Mouse (Mus musculus) hindbrain, embryonic 15.5 days (tissue): ENCODE data around the gene Tpm4. TPM values are rescaled to one million over a fixed set of nuclear protein-coding genes. Genes with fewer than 3 reads are reported as not detected.

ENCODE experiments used
- ATAC-seq: fragments of 200-750 bp; cut with Nextera tagmentation; 2 replicates; pipeline ENCODE4 v1.8.0; 2017; ENCODE audit warnings: low read depth, moderate number of reproducible peaks, moderate TSS enrichment; ENCODE audit not compliant: low FRiP score
- H3K27ac ChIP-seq: fragments of 300-500 bp; sonication (generic); replicated peaks from 2 replicates; pipeline ENCODE4 v1.5.1; 2015; ENCODE audit warnings: mild to moderate bottlenecking, inconsistent platforms
- H3K27me3 ChIP-seq: fragments of 300-500 bp; sonication (generic); 2 replicates; pipeline ENCODE4 v1.6.1; 2015; ENCODE audit warnings: control low read depth, inconsistent platforms
- H3K36me3 ChIP-seq: fragments of 300-500 bp; sonication (generic); 2 replicates; pipeline ENCODE4 v1.6.1; 2015; ENCODE audit warnings: control low read depth, inconsistent platforms
- H3K4me1 ChIP-seq: fragments of 300-500 bp; sonication (generic); replicated peaks from 2 replicates; pipeline ENCODE4 v1.6.1; 2015; ENCODE audit warnings: control low read depth, inconsistent platforms
- H3K4me2 ChIP-seq: fragments of 300-500 bp; sonication (generic); 2 replicates; pipeline ENCODE4 v1.6.1; 2015; ENCODE audit warnings: moderate library complexity, mild to moderate bottlenecking, inconsistent platforms
- H3K4me3 ChIP-seq: fragments of 300-500 bp; sonication (generic); 2 replicates; pipeline ENCODE4 v1.5.1; 2015; ENCODE audit warnings: mild to moderate bottlenecking, inconsistent platforms
- H3K9ac ChIP-seq: fragments of 300-500 bp; sonication (generic); 2 replicates; pipeline ENCODE4 v1.6.1; 2015; ENCODE audit warnings: inconsistent platforms
- H3K9me3 ChIP-seq: fragments of 300-500 bp; sonication (generic); 2 replicates; pipeline ENCODE4 v1.6.1; 2016; ENCODE audit warnings: control low read depth, inconsistent platforms
- WGBS: fragments of 180-500 bp; shearing (Covaris S2); methylation state at CpG from one replicate; pipeline ENCODE4 v1.1.7; 2015; 5-methylcytosine and 5-hydroxymethylcytosine counted together
- polyA plus RNA-seq: library from polyadenylated mRNA; unstranded; fragments of >200 nt; fragmentation: Nextera tagmentation; extraction: Ambion mirVana; gene quantifications from 2 replicates; pipeline ENCODE4 v1.2.1, GENCODE M21; 2015

The Tpm4 gene
- polyA plus RNA-seq, 1 experiment from 2014 or later: 187 TPM

- 95% methylated on average over 3 of the region's 3 CpGs for WGBS
These were observed 34.4 kb downstream of the Tpm4 start for GRCm38 (mm10) chr8:72169098-72169668.

DNA sequence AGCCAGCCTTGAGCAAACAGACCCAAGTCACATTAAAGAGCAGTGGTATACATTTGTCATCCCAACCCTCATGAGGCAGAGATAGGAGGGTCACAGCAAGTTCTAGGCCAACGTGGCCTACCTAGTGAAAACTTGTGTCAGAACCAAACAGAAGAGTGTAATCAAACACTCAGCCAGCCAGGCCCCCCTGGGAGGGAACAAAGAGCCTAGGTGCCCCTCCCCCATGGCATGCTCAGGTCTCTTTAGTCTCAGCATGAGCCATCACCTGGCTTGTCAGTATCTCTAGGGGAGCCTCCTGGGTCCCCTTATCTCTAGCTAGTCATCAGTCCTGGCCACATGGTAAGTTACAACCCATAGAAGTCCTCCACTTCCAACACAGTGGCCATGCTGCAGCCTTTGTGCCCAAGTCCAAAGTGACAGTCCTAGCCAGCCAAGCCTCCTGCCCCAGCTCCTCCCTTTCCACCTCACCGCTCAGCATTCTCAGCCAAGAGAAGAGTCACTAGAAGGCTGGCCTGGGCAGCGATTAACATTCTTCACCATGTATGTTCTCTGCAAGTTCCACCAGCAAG lies 35.0 kb downstream of the Tpm4 start:
- H3K9ac ChIP-seq: no peak overlapping the region
- no peak overlapping the region for H3K27ac ChIP-seq
- H3K9me3 ChIP-seq: no peaks in the 10 kb centered on the region
- no peaks in the 10 kb centered on the region for H3K27me3 ChIP-seq
- ATAC-seq: no peak
- no peak overlapping the region for H3K4me3 ChIP-seq
- H3K4me2 ChIP-seq: no peak overlapping the region
- H3K36me3 ChIP-seq: peaks cover 56% of the 10 kb centered on the region
- no peaks in the 10 kb centered on the region for H3K4me1 ChIP-seq
- WGBS: 88% methylated on average over 3 of the region's 3 CpGs

More at GRCm38 (mm10) chr8:72169098-72169668, 34.4 kb downstream of the Tpm4 start:
- no peak overlapping the region for H3K4me2 ChIP-seq
- no peak overlapping the region for H3K27ac ChIP-seq
- H3K4me1 ChIP-seq: no peaks in the 10 kb centered on the region
- no peak overlapping the region for H3K9ac ChIP-seq
- no peaks in the 10 kb centered on the region for H3K27me3 ChIP-seq
- no peaks in the 10 kb centered on the region for H3K9me3 ChIP-seq
- no peak for ATAC-seq
- peaks cover 50% of the 10 kb centered on the region for H3K36me3 ChIP-seq
- no peak overlapping the region for H3K4me3 ChIP-seq

GRCm38 (mm10) chr8:72177346-72177925 lies 42.7 kb downstream of the Tpm4 start:
- WGBS: 52% methylated on average over 5 of the region's 5 CpGs
- Histone ChIP-seq H3K4me2 (no peak overlapping the region), H3K4me3 (no peak overlapping the region), H3K36me3 (peaks cover 84% of the 10 kb centered on the region), H3K4me1 (no peaks in the 10 kb centered on the region), H3K27ac (no peak overlapping the region), H3K27me3 (no peaks in the 10 kb centered on the region), H3K9me3 (no peaks in the 10 kb centered on the region), H3K9ac (no peak overlapping the region)
- no peak for ATAC-seq

DNA sequence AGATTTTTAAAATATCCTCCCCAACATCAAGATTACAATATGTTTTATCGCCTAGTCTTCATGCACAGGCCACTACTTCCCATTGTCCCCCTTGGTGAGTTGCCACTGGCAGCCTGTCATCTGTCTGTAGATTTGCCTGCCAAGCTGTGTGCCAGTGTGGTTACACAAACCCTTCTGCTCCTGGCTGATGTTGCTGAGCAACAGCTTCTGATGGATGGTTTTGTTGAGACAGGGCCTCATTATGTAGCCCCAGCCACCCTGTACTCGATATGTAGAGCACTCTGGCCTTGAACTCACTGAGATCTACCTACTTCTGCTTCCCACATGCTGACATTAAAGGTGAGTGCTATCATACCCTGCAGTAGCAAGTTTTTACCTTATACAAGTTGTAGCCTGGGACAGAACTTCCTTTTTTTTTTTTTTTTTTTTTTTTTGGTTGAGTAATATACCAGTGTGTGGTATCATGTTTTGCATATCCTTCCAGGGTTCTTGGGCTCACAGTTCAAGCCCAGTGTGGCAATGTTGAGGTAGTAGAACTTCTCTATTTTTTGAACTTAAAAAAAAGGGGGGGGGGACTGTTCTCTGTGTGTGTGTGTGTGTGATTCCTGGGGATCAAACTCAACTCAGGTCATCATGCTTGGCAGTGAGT lies 48.9 kb downstream of the Tpm4 start:
- Histone ChIP-seq H3K4me3 (no peak overlapping the region), H3K36me3 (peaks cover 31% of the 10 kb centered on the region), H3K4me1 (no peaks in the 10 kb centered on the region), H3K9ac (no peak overlapping the region), H3K9me3 (no peaks in the 10 kb centered on the region), H3K27ac (0 out of 2 replicates have a peak overlapping the region, but pooled peaks have one; percentile 14), H3K4me2 (no peak overlapping the region), H3K27me3 (no peaks in the 10 kb centered on the region)
- 54% methylated on average over 2 of the region's 2 CpGs for WGBS
- peak; percentile 78; the same call in 1 of the 2 replicates for ATAC-seq

- Histone ChIP-seq H3K36me3 (no peaks in the 10 kb centered on the region), H3K27me3 (no peaks in the 10 kb centered on the region), H3K9me3 (no peaks in the 10 kb centered on the region), H3K4me1 (no peaks in the 10 kb centered on the region), H3K4me3 (no peak overlapping the region), H3K9ac (no peak overlapping the region), H3K27ac (no peak overlapping the region), H3K4me2 (no peak overlapping the region)
- 90% methylated on average over 2 of the region's 2 CpGs for WGBS
- no peak for ATAC-seq
These were observed 53.1 kb downstream of the Tpm4 start for GRCm38 (mm10) chr8:72187793-72188331.

GRCm38 (mm10) chr8:72189417-72190214 lies 54.8 kb downstream of the Tpm4 start, which contains the start of gene Hsh2d:
TSS of gene Hsh2d (plus strand) at chr8:72189638.
- H3K36me3 ChIP-seq: no peaks in the 10 kb centered on the region
- H3K9ac ChIP-seq: no peak within 1 kb of the TSS
- no peak within 1 kb of the TSS for H3K4me2 ChIP-seq
- ATAC-seq: no peak
- no peaks in the 10 kb centered on the region for H3K4me1 ChIP-seq
- WGBS: 70% methylated on average over 12 of the region's 12 CpGs
- H3K27me3 ChIP-seq: no peaks in the 10 kb centered on the region
- no peaks in the 10 kb centered on the region for H3K9me3 ChIP-seq
- no peak within 1 kb of the TSS for H3K4me3 ChIP-seq
- no peak within 1 kb of the TSS for H3K27ac ChIP-seq

GRCm38 (mm10) chr8:72190215-72190539 lies 55.4 kb downstream of the Tpm4 start:
- Histone ChIP-seq H3K4me3 (no peak overlapping the region), H3K9me3 (no peaks in the 10 kb centered on the region), H3K9ac (no peak overlapping the region), H3K27ac (no peak overlapping the region), H3K4me1 (no peaks in the 10 kb centered on the region), H3K36me3 (no peaks in the 10 kb centered on the region), H3K4me2 (no peak overlapping the region), H3K27me3 (no peaks in the 10 kb centered on the region)
- ATAC-seq: no peak
- WGBS: 80% methylated on average over 2 of the region's 2 CpGs

GRCm38 (mm10) chr8:72192065-72192464 lies 57.3 kb downstream of the Tpm4 start:
- Histone ChIP-seq H3K9ac (no peak overlapping the region), H3K4me3 (no peak overlapping the region), H3K4me2 (no peak overlapping the region), H3K27ac (no peak overlapping the region), H3K9me3 (no peaks in the 10 kb centered on the region), H3K27me3 (no peaks in the 10 kb centered on the region), H3K4me1 (no peaks in the 10 kb centered on the region), H3K36me3 (no peaks in the 10 kb centered on the region)
- no peak for ATAC-seq

DNA sequence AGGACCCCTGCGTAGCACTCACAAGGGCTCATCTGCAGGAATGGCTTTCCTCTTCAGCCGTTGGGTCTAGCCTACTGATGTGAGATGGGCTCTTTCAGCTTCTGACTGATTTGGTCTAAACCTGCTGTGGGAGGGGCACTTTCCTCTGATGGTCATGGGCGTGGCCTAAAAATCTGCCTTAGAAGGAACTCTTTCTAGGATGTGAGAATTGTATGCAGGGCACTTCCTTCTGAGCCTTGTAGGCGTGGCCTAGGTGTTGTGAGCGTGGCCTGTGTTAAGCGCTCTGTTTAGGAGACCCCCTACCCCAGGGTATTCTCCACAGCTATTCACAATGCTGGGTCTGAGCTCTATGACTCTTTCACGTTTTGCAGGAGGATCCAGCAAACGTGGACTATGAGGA lies 63.2 kb downstream of the Tpm4 start:
- Histone ChIP-seq H3K4me3 (no peak overlapping the region), H3K36me3 (no peaks in the 10 kb centered on the region), H3K4me2 (no peak overlapping the region), H3K27ac (no peak overlapping the region), H3K9me3 (peaks cover 8% of the 10 kb centered on the region; the same call in 1 of the 2 replicates), H3K27me3 (no peaks in the 10 kb centered on the region), H3K4me1 (no peaks in the 10 kb centered on the region), H3K9ac (no peak overlapping the region)
- ATAC-seq: no peak
- WGBS: 65% methylated on average over 8 of the region's 8 CpGs
